Mouse (Mus musculus) MEL (cell line): ENCODE data around the gene Mymx. TPM values are rescaled to one million over a fixed set of nuclear protein-coding genes. Genes with fewer than 3 reads are reported as not detected.

Experiments used
- DNase-seq: peaks from one replicate; pipeline ENCODE4 v3.0.0; 2011; ENCODE audit warnings: low read depth, low spot score
- H3K27ac ChIP-seq: 2 replicates; pipeline ENCODE4 v1.5.1; 2012; ENCODE audit warnings: low read depth, mild to moderate bottlenecking, control low read depth, low read length, moderate library complexity; ENCODE audit not compliant: control insufficient read depth
- H3K27me3 ChIP-seq, 2 experiments: fragments of 150-350 bp in 1 of 2; sonication (generic) in 1 of 2; 2 replicates each; pipeline ENCODE4 v1.6.1; 2012; ENCODE audit warnings: low read length in 2 of 2, mild to moderate bottlenecking in 2 of 2, improper control_type of control experiment in 1 of 2, moderate library complexity in 1 of 2; ENCODE audit not compliant: insufficient read depth in 2 of 2, control insufficient read depth in 1 of 2
- H3K36me3 ChIP-seq, 2 experiments: 2 replicates each; pipeline ENCODE4 v1.6.1; 2012 to 2014; ENCODE audit warnings: low read length in 2 of 2, improper control_type of control experiment in 1 of 2, inconsistent platforms in 1 of 2, mild to moderate bottlenecking in 1 of 2; ENCODE audit not compliant: insufficient read depth in 2 of 2, control insufficient read depth in 1 of 2
- H3K4me1 ChIP-seq, 2 experiments: fragments of 150-350 bp in 1 of 2; sonication (generic) in 1 of 2; 2 replicates each; pipeline ENCODE4 v1.6.1; 2012; ENCODE audit warnings: low read length in 2 of 2, improper control_type of control experiment in 1 of 2, mild to moderate bottlenecking in 1 of 2; ENCODE audit not compliant: insufficient read depth in 2 of 2, control insufficient read depth in 1 of 2
- H3K4me3 ChIP-seq, 2 experiments: fragments of 150-350 bp in 1 of 2; sonication (generic) in 1 of 2; 2 replicates each; pipeline ENCODE4 v1.5.1; 2012; ENCODE audit warnings: low read depth in 2 of 2, low read length in 2 of 2, mild to moderate bottlenecking in 2 of 2, moderate library complexity in 2 of 2, control low read depth in 1 of 2, improper control_type of control experiment in 1 of 2; ENCODE audit not compliant: control insufficient read depth in 1 of 2, insufficient read depth in 1 of 2
- H3K79me2 ChIP-seq: 2 replicates; pipeline ENCODE4 v1.6.1; 2012; ENCODE audit warnings: mild to moderate bottlenecking, low read length, moderate library complexity; ENCODE audit not compliant: control insufficient read depth, poor library complexity, insufficient read depth
- H3K9ac ChIP-seq: 2 replicates; pipeline ENCODE4 v1.6.1; 2012; ENCODE audit warnings: low read depth, mild to moderate bottlenecking, control low read depth, low read length, moderate library complexity; ENCODE audit not compliant: control insufficient read depth, poor library complexity, severe bottlenecking
- H3K9me3 ChIP-seq: fragments of 150-350 bp; sonication (generic); replicated peaks from 2 replicates; pipeline ENCODE4 v1.6.1; 2012; ENCODE audit warnings: mild to moderate bottlenecking, low read length, improper control_type of control experiment, moderate library complexity; ENCODE audit not compliant: insufficient read depth
- BHLHE40 ChIP-seq: IDR thresholded peaks from 2 replicates; pipeline ENCODE4 v1.6.1; 2012; ENCODE audit warnings: low read depth, mild to moderate bottlenecking, inconsistent platforms, low read length, improper control_type of control experiment, borderline replicate concordance
- CHD1 ChIP-seq: IDR thresholded peaks from 2 replicates; pipeline ENCODE4 v1.6.1; 2012; ENCODE audit warnings: low read depth, mild to moderate bottlenecking, inconsistent platforms, low read length, improper control_type of control experiment
- CHD2 ChIP-seq: IDR thresholded peaks from 2 replicates; pipeline ENCODE4 v1.6.1; 2011; ENCODE audit warnings: low read length, improper control_type of control experiment
- CTCF ChIP-seq, 3 experiments: IDR thresholded peaks in 2 of 3; conservative IDR thresholded peaks in 1 of 3; 2 replicates each; pipeline ENCODE4 v1.5.1; 2011 to 2012; ENCODE audit warnings: low read length in 3 of 3, low read depth in 2 of 3, mild to moderate bottlenecking in 2 of 3, improper control_type of control experiment in 1 of 3, inconsistent platforms in 1 of 3, mixed read lengths in 1 of 3, moderate library complexity in 1 of 3; ENCODE audit not compliant: control insufficient read depth in 1 of 3, insufficient read depth in 1 of 3, poor library complexity in 1 of 3, severe bottlenecking in 1 of 3
- E2F4 ChIP-seq: IDR thresholded peaks from 2 replicates; pipeline ENCODE4 v1.6.1; 2011; ENCODE audit warnings: low read depth, low read length, improper control_type of control experiment, borderline replicate concordance
- ELF1 ChIP-seq: IDR thresholded peaks from 2 replicates; pipeline ENCODE4 v1.6.1; 2014; ENCODE audit warnings: low read depth, mild to moderate bottlenecking, inconsistent platforms, low read length, improper control_type of control experiment, moderate library complexity
- EP300 ChIP-seq, 2 experiments: IDR thresholded peaks; 2 replicates each; pipeline ENCODE4 v1.6.1; 2011; ENCODE audit warnings: improper control_type of control experiment in 2 of 2, low read length in 2 of 2, low read depth in 1 of 2, mild to moderate bottlenecking in 1 of 2
- ETS1 ChIP-seq: IDR thresholded peaks from 2 replicates; pipeline ENCODE4 v1.6.1; 2012; ENCODE audit warnings: low read depth, mild to moderate bottlenecking, inconsistent platforms, low read length, improper control_type of control experiment, moderate library complexity
- GABPA ChIP-seq: IDR thresholded peaks from 2 replicates; pipeline ENCODE4 v1.6.1; 2012; ENCODE audit warnings: low read depth, mild to moderate bottlenecking, inconsistent platforms, low read length, improper control_type of control experiment, moderate library complexity
- GATA1 ChIP-seq: IDR thresholded peaks from 2 replicates; pipeline ENCODE4 v1.6.1; 2011; ENCODE audit warnings: low read depth, low read length, improper control_type of control experiment
- HCFC1 ChIP-seq: IDR thresholded peaks from 2 replicates; pipeline ENCODE4 v1.6.1; 2012; ENCODE audit warnings: low read depth, mild to moderate bottlenecking, inconsistent platforms, low read length, improper control_type of control experiment, moderate library complexity
- JUND ChIP-seq: IDR thresholded peaks from 2 replicates; pipeline ENCODE4 v1.6.1; 2011; ENCODE audit warnings: low read depth, mild to moderate bottlenecking, improper control_type of control experiment, low read length
- MAFK ChIP-seq: IDR thresholded peaks from 2 replicates; pipeline ENCODE4 v1.6.1; 2011; ENCODE audit warnings: low read depth, mild to moderate bottlenecking, low read length, improper control_type of control experiment, borderline replicate concordance
- MAX ChIP-seq: IDR thresholded peaks from 2 replicates; pipeline ENCODE4 v1.6.1; 2011; ENCODE audit warnings: low read length, improper control_type of control experiment
- MAZ ChIP-seq: IDR thresholded peaks from 2 replicates; pipeline ENCODE4 v1.6.1; 2012; ENCODE audit warnings: low read depth, mild to moderate bottlenecking, inconsistent platforms, low read length, improper control_type of control experiment
- MEF2A ChIP-seq: IDR thresholded peaks from 2 replicates; pipeline ENCODE4 v1.6.1; 2014; ENCODE audit warnings: low read depth, mild to moderate bottlenecking, inconsistent platforms, low read length, improper control_type of control experiment; ENCODE audit not compliant: poor library complexity, insufficient replicate concordance, severe bottlenecking; ENCODE audit errors: extremely low read depth
- MYB ChIP-seq: IDR thresholded peaks from 2 replicates; pipeline ENCODE4 v1.6.1; 2011; ENCODE audit warnings: mild to moderate bottlenecking, low read depth, low read length, improper control_type of control experiment
- MYC ChIP-seq: IDR thresholded peaks from 2 replicates; pipeline ENCODE4 v1.6.1; 2011; ENCODE audit warnings: low read depth, mild to moderate bottlenecking, low read length, improper control_type of control experiment, moderate library complexity
- NELFE ChIP-seq: IDR thresholded peaks from 2 replicates; pipeline ENCODE4 v1.6.1; 2011; ENCODE audit warnings: low read depth, low read length, improper control_type of control experiment
- NRF1 ChIP-seq: IDR thresholded peaks from 2 replicates; pipeline ENCODE4 v1.6.1; 2014; ENCODE audit warnings: low read depth, mild to moderate bottlenecking, inconsistent platforms, low read length, improper control_type of control experiment, moderate library complexity; ENCODE audit not compliant: poor library complexity, insufficient read depth, severe bottlenecking
- POLR2AphosphoS2 ChIP-seq: IDR thresholded peaks from 2 replicates; pipeline ENCODE4 v1.6.1; 2011; ENCODE audit warnings: low read length, improper control_type of control experiment
- RAD21 ChIP-seq: IDR thresholded peaks from 2 replicates; pipeline ENCODE4 v1.6.1; 2011; ENCODE audit warnings: mild to moderate bottlenecking, low read depth, low read length, improper control_type of control experiment
- RCOR1 ChIP-seq: IDR thresholded peaks from 2 replicates; pipeline ENCODE4 v1.6.1; 2012; ENCODE audit warnings: low read depth, mild to moderate bottlenecking, inconsistent platforms, low read length, improper control_type of control experiment
- SIN3A ChIP-seq: IDR thresholded peaks from 2 replicates; pipeline ENCODE4 v1.6.1; 2012; ENCODE audit warnings: low read length, improper control_type of control experiment, inconsistent platforms
- SMC3 ChIP-seq: IDR thresholded peaks from 2 replicates; pipeline ENCODE4 v1.6.1; 2011; ENCODE audit warnings: low read depth, low read length, improper control_type of control experiment
- TAL1 ChIP-seq: IDR thresholded peaks from 2 replicates; pipeline ENCODE4 v1.6.1; 2012; ENCODE audit warnings: mild to moderate bottlenecking, inconsistent platforms, low read length, moderate library complexity, mixed read lengths
- TBP ChIP-seq: IDR thresholded peaks from 2 replicates; pipeline ENCODE4 v1.8.0; 2011; ENCODE audit warnings: low read depth, low read length, improper control_type of control experiment
- TCF12 ChIP-seq: IDR thresholded peaks from 2 replicates; pipeline ENCODE4 v1.6.1; 2014; ENCODE audit warnings: low read depth, mild to moderate bottlenecking, inconsistent platforms, low read length, improper control_type of control experiment, moderate library complexity
- UBTF ChIP-seq: IDR thresholded peaks from 2 replicates; pipeline ENCODE4 v1.6.1; 2012; ENCODE audit warnings: low read depth, mild to moderate bottlenecking, inconsistent platforms, low read length, improper control_type of control experiment, moderate library complexity, borderline replicate concordance; ENCODE audit not compliant: insufficient read depth
- USF1 ChIP-seq: IDR thresholded peaks from 2 replicates; pipeline ENCODE4 v1.6.1; 2014; ENCODE audit warnings: low read depth, mild to moderate bottlenecking, inconsistent platforms, low read length, improper control_type of control experiment, moderate library complexity
- USF2 ChIP-seq, 2 experiments: IDR thresholded peaks; 2 replicates each; pipeline ENCODE4 v1.6.1; 2011 to 2012; ENCODE audit warnings: improper control_type of control experiment in 2 of 2, low read length in 2 of 2, borderline replicate concordance in 1 of 2, inconsistent platforms in 1 of 2, low read depth in 1 of 2, mild to moderate bottlenecking in 1 of 2; ENCODE audit not compliant: insufficient read depth in 1 of 2
- ZC3H11A ChIP-seq: IDR thresholded peaks from 2 replicates; pipeline ENCODE4 v1.6.1; 2012; ENCODE audit warnings: low read depth, mild to moderate bottlenecking, inconsistent platforms, low read length, improper control_type of control experiment
- ZKSCAN1 ChIP-seq: IDR thresholded peaks from 2 replicates; pipeline ENCODE4 v1.6.1; 2012; ENCODE audit warnings: low read depth, mild to moderate bottlenecking, inconsistent platforms, low read length, improper control_type of control experiment, moderate library complexity
- ZMIZ1 ChIP-seq: IDR thresholded peaks from 2 replicates; pipeline ENCODE4 v1.6.1; 2012; ENCODE audit warnings: low read depth, mild to moderate bottlenecking, inconsistent platforms, low read length, improper control_type of control experiment, moderate library complexity
- ZNF384 ChIP-seq: IDR thresholded peaks from 2 replicates; pipeline ENCODE4 v1.6.1; 2012; ENCODE audit warnings: low read depth, mild to moderate bottlenecking, inconsistent platforms, low read length, improper control_type of control experiment
- polyA plus RNA-seq, 2 experiments: library from polyadenylated mRNA; stranded (reverse) in 1 of 2; unstranded in 1 of 2; fragments of >175 nt in 1 of 2; fragments of >200 nt in 1 of 2; gene quantifications; 2 replicates each; pipeline versions ENCODE4 v1.2.1 to v1.2.4; 2012; ENCODE audit warnings: low replicate concordance in 2 of 2, low read depth in 1 of 2; ENCODE audit not compliant: insufficient read length in 2 of 2, insufficient read depth in 1 of 2, missing spikeins in 1 of 2
- total RNA-seq: library from RNA; depleted of rRNA; stranded (reverse); fragments of 300-350 nt; gene quantifications from 2 replicates; pipeline ENCODE4 v1.2.3, GENCODE M21; 2012

Mymx gene
- total and polyA plus RNA-seq, 3 experiments, result not detected

- DNase-seq, result peak; percentile 77
- Histone ChIP-seq H3K27me3 (no peaks in the 10 kb centered on the region), H3K4me1 (peaks cover 12 to 21% of the 10 kb centered on the region in 2 experiments), H3K36me3 (peaks cover 0 to 22% of the 10 kb centered on the region in 2 experiments; a peak in 2 of 4 replicates), H3K9me3 (no peaks in the 10 kb centered on the region), H3K27ac (no peak overlapping the region), H3K9ac (no peak overlapping the region), H3K79me2 (no peaks in the 10 kb centered on the region), H3K4me3 (no peak overlapping the region)
- TF ChIP-seq ZNF384, result peak; percentile 48; the same call in 1 of the 2 replicates
- TF ChIP-seq ZMIZ1, result no peak
- TF ChIP-seq MEF2A, result no peak
- TF ChIP-seq CTCF (IDR thresholded peaks at IDR 0.05 in 2 of 3, conservative IDR thresholded peaks at IDR 0.05 in 1 of 3; ENCODE audit: control insufficient read depth in 1 of 3, insufficient read depth in 1 of 3, low read depth in 2 of 3, low read length in 3 of 3, poor library complexity in 1 of 3, severe bottlenecking in 1 of 3), result no peak
- TF ChIP-seq ETS1, result no peak
- no peak for TF ChIP-seq EP300 (IDR thresholded peaks at IDR 0.05; ENCODE audit: low read depth in 1 of 2, low read length in 2 of 2)
- no peak for TF ChIP-seq TAL1
- TF ChIP-seq E2F4, result no peak
- no peak for TF ChIP-seq MAX
- no peak for TF ChIP-seq BHLHE40
- TF ChIP-seq CHD2, result no peak
- no peak for TF ChIP-seq RCOR1
- TF ChIP-seq TCF12, result 0 out of 2 replicates have a peak, but pooled peaks have one; percentile 4
- TF ChIP-seq USF1, result no peak
- TF ChIP-seq SMC3, result no peak
- no peak for TF ChIP-seq TBP
- TF ChIP-seq ZKSCAN1, result no peak
- TF ChIP-seq NELFE, result no peak
- TF ChIP-seq POLR2AphosphoS2, result no peak
- TF ChIP-seq GATA1, result no peak
- no peak for TF ChIP-seq ZC3H11A
- no peak for TF ChIP-seq RAD21
- no peak for TF ChIP-seq UBTF
- no peak for TF ChIP-seq MAZ
- 0 out of 2 replicates have a peak, but pooled peaks have one; percentile 18 for TF ChIP-seq HCFC1
- TF ChIP-seq MYC, result no peak
- TF ChIP-seq MYB, result no peak
- TF ChIP-seq USF2 (IDR thresholded peaks at IDR 0.05; ENCODE audit: borderline replicate concordance in 1 of 2, insufficient read depth in 1 of 2, low read depth in 1 of 2, low read length in 2 of 2), result no peak
- no peak for TF ChIP-seq CHD1
- TF ChIP-seq ELF1, result no peak
- TF ChIP-seq GABPA, result no peak
- TF ChIP-seq MAFK, result no peak
- no peak for TF ChIP-seq JUND
- 0 out of 2 replicates have a peak, but pooled peaks have one; percentile 16 for TF ChIP-seq SIN3A
- no peak for TF ChIP-seq NRF1
These were observed 11.0 kb upstream of the Mymx start for GRCm38 (mm10) chr17:45612921-45613320.
